In the genomic region with DNA sequence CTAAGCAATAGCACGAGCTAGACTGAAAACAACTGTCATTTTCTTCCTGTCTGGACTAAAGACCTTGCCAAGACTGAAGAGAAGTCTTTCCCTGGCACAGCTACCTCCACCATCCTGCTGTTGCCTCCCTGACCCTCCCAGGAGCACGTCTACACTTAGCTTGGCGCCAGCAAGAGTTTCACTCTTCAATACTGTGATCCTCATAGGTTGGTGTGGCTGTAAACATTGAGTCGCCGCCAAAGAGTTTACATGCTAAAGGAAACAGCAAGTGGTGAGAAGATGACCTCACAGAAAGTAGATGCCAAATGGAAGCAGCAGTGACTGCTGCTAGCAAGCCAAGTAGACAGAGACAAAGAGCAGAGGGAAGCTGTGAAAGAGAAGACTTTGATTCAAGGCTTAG, we compare ENCODE assay signal across 12 mouse cellular contexts.
DNase-seq lines count a peak whose midpoint lies in the region; ATAC-seq and TF ChIP-seq lines count a peak whose summit lies in the region.
"Had no signal": no experiment of that assay in that cellular context is flagged by ENCODE, and none has a peak within 500 bp of the region (broad histone marks: within the 10 kb centered on the region; RNA-seq: fewer than 3 reads in every experiment).

No protein-coding gene starts in this region.

- H3K4me2 ChIP-seq in heart, embryonic 16.5 days (ENCODE audit: low read depth, low read length) = peak overlapping the region; percentile 27

- ATAC-seq in heart, embryonic 16.5 days (replicated peaks; ENCODE audit: extremely low read depth, insufficient read depth, low FRiP score) = no peak
- ATAC-seq in CD4-positive, CD25-positive, alpha-beta regulatory T cell, adult 4 months = no peak
- ATAC-seq: Patski had no signal

- intact Hi-C loops in left cerebral cortex, postnatal 4 days (cut with DNase I) = no loop called here
- intact Hi-C loops in left cerebral cortex, adult 2 months (cut with DNase I) = no loop called here

- H3K9me3 ChIP-seq in heart, embryonic 16.5 days (replicated peaks; ENCODE audit: control insufficient read depth, low read length) = no peaks in the 10 kb centered on the region

- no peak overlapping the region for H3K9ac ChIP-seq in heart, embryonic 16.5 days (ENCODE audit: low read length)
- H3K9ac ChIP-seq: liver, embryonic 14.5 days had no signal

- no peaks in the 10 kb centered on the region for H3K36me3 ChIP-seq in heart, embryonic 16.5 days (ENCODE audit: control insufficient read depth, insufficient read depth)

- TF ChIP-seq CTCF in left cerebral cortex, adult 2 months (IDR thresholded peaks at IDR 0.05) = no peak

- no peak overlapping the region for H3K4me3 ChIP-seq in left cerebral cortex, adult 2 months
- H3K4me3 ChIP-seq in heart, embryonic 16.5 days (ENCODE audit: low read length) = no peak overlapping the region

- H3K4me1 ChIP-seq in heart, embryonic 16.5 days (ENCODE audit: control insufficient read depth, insufficient read depth, low read length) = no peaks in the 10 kb centered on the region

- peak; percentile 16 to 20 for DNase-seq in cerebellum, postnatal 14 days
- no peak for DNase-seq in cerebellum, adult 8-10 months
- peak; percentile 52 for DNase-seq in left cerebral cortex, postnatal 4 days
- DNase-seq in left cerebral cortex, adult 2 months (ENCODE audit: extremely low spot score in 1 of 2, low spot score in 2 of 2) = no peak
- peak; percentile 63 for DNase-seq in lung, postnatal 36 days
- no peak for DNase-seq in layer of hippocampus, adult 9-10 months (ENCODE audit: low spot score)
- DNase-seq: kidney, adult 8-10 months; thymus, postnatal 14 days had no signal

- H3K27ac ChIP-seq in left cerebral cortex, adult 2 months = no peak overlapping the region
- H3K27ac ChIP-seq in heart, embryonic 16.5 days (ENCODE audit: low read length) = no peak overlapping the region
- H3K27ac ChIP-seq: liver, embryonic 14.5 days had no signal

- 51% methylated on average over 5 of the region's 5 CpGs for WGBS in heart, embryonic 16.5 days

- H3K27me3 ChIP-seq in heart, embryonic 16.5 days (ENCODE audit: control insufficient read depth, insufficient read depth, low read length) = no peaks in the 10 kb centered on the region; the same call in 1 of the 2 replicates
- H3K27me3 ChIP-seq: Patski had no signal

Comparison
In these comparisons a context has a peak if more than half of its experiments do, and no peak if none do; other contexts are left out.
1. DNase-seq: peak in cerebellum, postnatal 14 days (2 of 2), left cerebral cortex, postnatal 4 days (single experiment) and lung, postnatal 36 days (single experiment); none in cerebellum, adult 8-10 months (single experiment), left cerebral cortex, adult 2 months (0 of 2) and layer of hippocampus, adult 9-10 months (single experiment).